Mouse (Mus musculus) neutrophil, adult 59 days (primary cell): Measurements from ENCODE around the gene Tspan10. TPM values are rescaled to one million over a fixed set of nuclear protein-coding genes. Genes with fewer than 3 reads are reported as not detected.

Experiments used
- total RNA-seq, 2 experiments: library from RNA; stranded (reverse); gene quantifications; 1 replicate in 1 of 2; 2 replicates in 1 of 2; pipeline ENCODE4 v1.2.4; 2023

The Tspan10 gene
- total RNA-seq, result under 1 TPM in 1 of 2 experiments, not detected in 1; 0.22 TPM

GRCm38 (mm10) chr11:120442344-120442743, at the start of gene Tspan10:
Gene Tspan10, plus strand, starts transcription at chr11:120442644.

GRCm38 (mm10) chr11:120437152-120437856, 5.1 kb upstream of the Tspan10 start, which contains the start of gene Nploc4:
Gene Nploc4, minus strand, starts transcription at chr11:120437708.

DNA sequence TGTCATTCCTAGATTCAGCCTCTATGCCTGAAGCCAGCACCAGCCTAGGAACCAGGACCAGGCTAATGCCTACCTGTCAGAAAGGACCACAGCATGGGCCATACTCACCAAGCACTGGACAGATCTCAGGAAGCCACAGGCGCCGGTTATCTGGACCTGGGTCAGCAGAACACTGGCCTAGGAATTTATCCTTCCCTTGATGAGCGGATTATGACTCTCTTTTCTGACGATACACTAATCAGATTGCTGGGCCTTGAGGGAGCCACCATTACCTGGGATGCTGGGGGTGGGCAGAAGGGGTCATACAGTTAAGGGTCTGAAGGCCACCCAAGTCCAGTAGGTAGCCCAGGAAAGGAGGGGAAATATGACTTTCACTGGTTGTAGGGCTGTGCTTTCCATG, 10.9 kb downstream of the Tspan10 start, which contains the start of gene Pde6g:
TSS of gene Pde6g (minus strand) at position 195 of the 400 bp plus-strand sequence.

GRCm38 (mm10) chr11:120457772-120458751, 15.6 kb downstream of the Tspan10 start, which contains the start of the genes Oxld1 and Ccdc137:
Gene Oxld1, minus strand, starts transcription at chr11:120458068.
Gene Ccdc137, plus strand, starts transcription at chr11:120458115.

GRCm38 (mm10) chr11:120467051-120467735, 24.7 kb downstream of the Tspan10 start, which contains the start of gene Arl16:
Gene Arl16, minus strand, starts transcription at chr11:120467607.

GRCm38 (mm10) chr11:120484265-120484981, 42.0 kb downstream of the Tspan10 start, which contains the start of gene Mrpl12:
Gene Mrpl12, plus strand, starts transcription at chr11:120484613.

DNA sequence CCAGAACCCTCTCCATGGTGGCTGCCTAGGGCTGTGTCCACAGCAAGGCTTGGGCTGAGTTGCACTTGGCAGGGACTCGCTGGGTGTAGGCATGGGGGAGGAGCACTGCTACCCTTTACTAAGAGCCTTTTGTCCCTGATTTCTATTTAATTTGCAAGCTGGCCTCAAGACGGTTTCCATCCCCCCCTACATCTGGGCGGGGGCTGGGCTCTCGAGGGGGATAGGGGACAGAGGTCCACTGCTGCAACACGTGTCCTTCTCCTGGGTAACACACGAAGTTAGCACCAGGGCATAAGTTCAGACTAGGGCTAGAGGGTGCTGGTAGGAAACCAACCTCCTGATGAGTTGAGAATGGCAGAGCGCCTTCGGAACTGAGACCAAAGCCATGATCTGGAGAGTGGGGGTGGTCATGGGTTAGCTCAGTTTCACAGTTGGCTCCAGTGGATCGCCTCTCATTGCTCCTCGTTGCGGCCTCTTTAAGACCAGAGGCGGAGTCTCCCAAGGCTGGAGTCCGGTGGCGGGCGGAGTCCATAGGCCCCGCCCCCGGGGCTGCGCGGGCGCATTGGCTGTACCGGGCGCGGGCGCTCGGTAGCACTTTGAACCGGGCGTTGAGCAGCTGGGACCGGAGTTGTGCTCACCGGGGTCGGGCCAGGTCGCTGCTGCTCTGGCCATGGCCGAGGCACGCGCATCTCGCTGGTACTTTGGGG, 49.0 kb downstream of the Tspan10 start, which contains the start of gene Slc25a10:
TSS of gene Slc25a10 (plus strand) at position 524 of the 707 bp plus-strand sequence.

Other genes starting within 250 kb of the Tspan10 start
- gene Bahcc1, start 209.7 kb upstream of the Tspan10 start, total RNA-seq, result 1 to 10 TPM; 4.0 to 5.5 TPM
- 1,000 to 10,000 TPM; 3,512 to 3,572 TPM for gene Actg1, start 94.1 kb upstream of the Tspan10 start, total RNA-seq
- gene Fscn2, start 81.1 kb upstream of the Tspan10 start, total RNA-seq, result 1 to 10 TPM in 1 of 2 experiments, not detected in 1; 1.3 TPM
- 10 to 100 TPM; 14.7 to 20.0 TPM for gene Faap100, start 63.9 kb upstream of the Tspan10 start, total RNA-seq
- 10 to 100 TPM; 46.4 to 49.1 TPM for gene Nploc4, start 4.9 kb upstream of the Tspan10 start, total RNA-seq
- not detected for gene Pde6g, start 10.9 kb downstream of the Tspan10 start, total RNA-seq
- 1 to 10 TPM; 5.2 to 6.9 TPM for gene Oxld1, start 15.4 kb downstream of the Tspan10 start, total RNA-seq
- 10 to 100 TPM in 1 of 2 experiments, 1 to 10 TPM in 1; 9.3 to 11.5 TPM for gene Ccdc137, start 15.5 kb downstream of the Tspan10 start, total RNA-seq
- 1 to 10 TPM; 8.2 to 9.5 TPM for gene Arl16, start 25.0 kb downstream of the Tspan10 start, total RNA-seq
- 10 to 100 TPM; 15.7 to 20.7 TPM for gene Mrpl12, start 42.0 kb downstream of the Tspan10 start, total RNA-seq
- 10 to 100 TPM; 12.5 to 13.2 TPM for gene Slc25a10, start 49.2 kb downstream of the Tspan10 start, total RNA-seq
- not detected for gene Gcgr, start 88.1 kb downstream of the Tspan10 start, total RNA-seq
- gene Mcrip1, start 107.1 kb downstream of the Tspan10 start, total RNA-seq, result 10 to 100 TPM; 28.5 to 32.8 TPM
- not detected for gene Ppp1r27, start 108.5 kb downstream of the Tspan10 start, total RNA-seq
- 100 to 1,000 TPM; 250 to 293 TPM for gene P4hb, start 130.6 kb downstream of the Tspan10 start, total RNA-seq
- gene Arhgdia, start 139.0 kb downstream of the Tspan10 start, total RNA-seq, result 100 to 1,000 TPM; 404 to 468 TPM
- 100 to 1,000 TPM; 129 to 148 TPM for gene Alyref, start 155.7 kb downstream of the Tspan10 start, total RNA-seq
- gene Anapc11, start 155.8 kb downstream of the Tspan10 start, total RNA-seq, result 10 to 100 TPM; 51.5 to 52.9 TPM
- gene Npb, start 165.8 kb downstream of the Tspan10 start, total RNA-seq, result 1 to 10 TPM in 1 of 2 experiments, not detected in 1; 1.3 TPM
- 10 to 100 TPM; 33.2 to 34.6 TPM for gene Pcyt2, start 175.3 kb downstream of the Tspan10 start, total RNA-seq
- gene Sirt7, start 182.6 kb downstream of the Tspan10 start, total RNA-seq, result 100 to 1,000 TPM; 117 to 133 TPM
- gene Mafg, start 191.0 kb downstream of the Tspan10 start, total RNA-seq, result 100 to 1,000 TPM; 143 to 148 TPM
- gene Pycr1, start 201.1 kb downstream of the Tspan10 start, total RNA-seq, result 1 to 10 TPM; 1.3 to 2.7 TPM
- gene Myadml2, start 205.5 kb downstream of the Tspan10 start, total RNA-seq, result not detected
- 1 to 10 TPM in 1 of 2 experiments, not detected in 1; 1.8 TPM for gene Notum, start 218.5 kb downstream of the Tspan10 start, total RNA-seq
- gene Aspscr1, start 230.3 kb downstream of the Tspan10 start, total RNA-seq, result 10 to 100 TPM; 79.9 to 88.5 TPM